Mouse (Mus musculus): ENCODE results near the gene Ptk7. TPM values are rescaled to one million over a fixed set of nuclear protein-coding genes. Genes with fewer than 3 reads are reported as not detected.

The Ptk7 gene
- polyA plus RNA-seq, 1 experiment from 2014 or later = 80.9 TPM

DNA sequence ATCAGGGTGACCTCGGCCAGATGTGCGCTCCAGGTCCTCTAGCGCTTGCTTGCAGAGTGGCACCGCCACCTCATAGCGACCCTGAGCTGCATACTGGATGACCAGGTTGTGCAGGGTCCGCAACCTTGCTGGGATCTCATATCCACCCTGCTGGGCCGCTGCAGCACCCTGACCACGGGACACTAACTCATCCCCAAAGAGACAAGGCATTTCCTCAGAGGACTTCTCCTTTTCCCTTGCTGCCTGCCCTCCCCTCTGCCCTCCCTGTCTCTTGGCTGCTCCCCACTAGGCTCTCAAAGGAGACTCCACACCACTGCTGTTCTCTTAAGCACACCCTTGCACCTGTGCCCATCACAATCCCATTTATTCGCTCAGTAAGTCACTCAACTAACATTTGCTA, 10.6 kb upstream of the Ptk7 start:
- H3K9me3 ChIP-seq (replicated peaks) = no peaks in the 10 kb centered on the region
- ATAC-seq (ENCODE audit: low FRiP score) = no peak
- no peaks in the 10 kb centered on the region for H3K27me3 ChIP-seq
- peaks cover 16% of the 10 kb centered on the region for H3K4me1 ChIP-seq
- no peak overlapping the region for H3K4me2 ChIP-seq (replicated peaks)
- no peak overlapping the region for H3K4me3 ChIP-seq
- no peak overlapping the region for H3K27ac ChIP-seq
- H3K9ac ChIP-seq = no peak overlapping the region
- WGBS = 82% methylated on average over 9 of the region's 9 CpGs
- H3K36me3 ChIP-seq = peaks cover 53% of the 10 kb centered on the region

- no peak overlapping the region for H3K27ac ChIP-seq
- no peaks in the 10 kb centered on the region for H3K9me3 ChIP-seq (replicated peaks)
- H3K4me3 ChIP-seq = no peak overlapping the region
- ATAC-seq (ENCODE audit: low FRiP score) = peak; percentile 44
- H3K9ac ChIP-seq = 0 out of 2 replicates have a peak overlapping the region, but pooled peaks have one; percentile 35
- no peaks in the 10 kb centered on the region for H3K27me3 ChIP-seq
- 23% methylated on average over 15 of the region's 15 CpGs for WGBS
- H3K4me2 ChIP-seq (replicated peaks) = peak overlapping the region; percentile 34; the same call in 1 of the 2 replicates
- peaks cover 61% of the 10 kb centered on the region for H3K36me3 ChIP-seq
- peaks cover 8% of the 10 kb centered on the region for H3K4me1 ChIP-seq
These were observed 7.7 kb upstream of the Ptk7 start for GRCm38 (mm10) chr17:46636831-46637523.

- Histone ChIP-seq H3K36me3 (peaks cover 29% of the 10 kb centered on the region), H3K9ac (peak overlapping the region; percentile 95; the same call in 1 of the 2 replicates), H3K9me3 (replicated peaks) (no peaks in the 10 kb centered on the region), H3K4me3 (peak overlapping the region; percentile 94), H3K27me3 (no peaks in the 10 kb centered on the region), H3K27ac (peak overlapping the region; percentile 96), H3K4me1 (peaks cover 46% of the 10 kb centered on the region), H3K4me2 (replicated peaks) (peak overlapping the region; percentile 84)
- ATAC-seq (ENCODE audit: low FRiP score) = peak; percentile 58
- 3% methylated on average over 12 of the region's 12 CpGs for WGBS
These were observed 559 bp upstream of the Ptk7 start for GRCm38 (mm10) chr17:46629685-46630441.

DNA sequence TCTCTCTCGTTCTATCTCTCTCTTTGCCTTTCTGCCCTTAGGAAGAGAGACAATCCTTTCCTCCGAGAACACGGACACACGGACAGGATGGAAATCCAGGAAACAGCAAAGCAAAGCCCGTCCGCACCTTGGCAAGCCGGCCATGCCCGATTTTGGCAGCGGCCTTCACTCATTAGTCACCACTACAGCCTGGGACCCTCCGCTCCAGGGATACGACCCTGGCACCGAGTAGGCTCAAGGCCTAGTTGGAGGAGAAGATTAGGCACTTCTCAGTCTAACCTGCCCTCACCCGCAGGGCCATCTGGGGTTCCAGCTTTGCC, 873 bp downstream of the Ptk7 start:
- Histone ChIP-seq H3K27ac (peak overlapping the region; percentile 96), H3K9me3 (replicated peaks) (no peaks in the 10 kb centered on the region), H3K36me3 (peaks cover 24% of the 10 kb centered on the region), H3K4me1 (peaks cover 59% of the 10 kb centered on the region), H3K4me3 (peak overlapping the region; percentile 94), H3K9ac (peak overlapping the region; percentile 95), H3K4me2 (replicated peaks) (peak overlapping the region; percentile 84), H3K27me3 (no peaks in the 10 kb centered on the region)
- ATAC-seq (ENCODE audit: low FRiP score) = peak; percentile 9; the same call in 1 of the 2 replicates
- under 1% methylated on average over 13 of the region's 13 CpGs for WGBS

DNA sequence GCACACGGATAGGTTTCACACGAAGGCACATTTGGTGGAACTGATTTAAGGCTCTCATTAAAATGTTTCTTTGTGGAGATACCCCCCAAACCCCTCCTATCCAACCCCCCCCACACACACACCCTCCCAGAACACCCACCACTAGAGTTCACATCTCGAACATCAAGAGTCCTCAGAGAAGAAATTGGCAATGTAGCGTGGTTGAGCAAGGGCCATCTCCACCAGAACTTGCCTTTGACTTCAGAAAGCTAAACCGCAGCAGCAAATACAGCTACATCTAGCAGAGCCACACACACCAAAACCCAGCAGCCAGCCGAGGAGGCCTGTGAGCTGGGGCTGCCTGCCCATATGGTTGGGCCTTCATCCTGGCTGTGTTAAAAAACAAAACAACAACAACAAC, 1.9 kb downstream of the Ptk7 start:
- Histone ChIP-seq H3K4me3 (peak overlapping the region; percentile 94), H3K27me3 (no peaks in the 10 kb centered on the region), H3K9me3 (replicated peaks) (no peaks in the 10 kb centered on the region), H3K4me1 (peaks cover 70% of the 10 kb centered on the region), H3K27ac (no peak overlapping the region), H3K36me3 (peaks cover 14% of the 10 kb centered on the region), H3K9ac (peak overlapping the region; percentile 95), H3K4me2 (replicated peaks) (peak overlapping the region; percentile 84)
- no peak for ATAC-seq (ENCODE audit: low FRiP score)
- WGBS = 57% methylated on average over 6 of the region's 6 CpGs

- 60% methylated on average over 12 of the region's 12 CpGs for WGBS
- Histone ChIP-seq H3K4me3 (no peak overlapping the region), H3K9me3 (replicated peaks) (no peaks in the 10 kb centered on the region), H3K4me1 (peaks cover 78% of the 10 kb centered on the region), H3K27me3 (no peaks in the 10 kb centered on the region), H3K27ac (peak overlapping the region; percentile 23; the same call in 1 of the 2 replicates), H3K4me2 (replicated peaks) (0 out of 2 replicates have a peak overlapping the region, but pooled peaks have one; percentile 15), H3K9ac (peak overlapping the region; percentile 28; the same call in 1 of the 2 replicates), H3K36me3 (no peaks in the 10 kb centered on the region)
- no peak for ATAC-seq (ENCODE audit: low FRiP score)
These were observed 4.7 kb downstream of the Ptk7 start for GRCm38 (mm10) chr17:46624598-46624997.

- peak overlapping the region; percentile 40 for H3K27ac ChIP-seq
- 0 out of 2 replicates have a peak overlapping the region, but pooled peaks have one; percentile 15 for H3K4me2 ChIP-seq (replicated peaks)
- H3K4me3 ChIP-seq = no peak overlapping the region
- H3K36me3 ChIP-seq = no peaks in the 10 kb centered on the region
- no peak for ATAC-seq (ENCODE audit: low FRiP score)
- peak overlapping the region; percentile 28; the same call in 1 of the 2 replicates for H3K9ac ChIP-seq
- WGBS = 29% methylated on average over 10 of the region's 10 CpGs
- H3K9me3 ChIP-seq (replicated peaks) = no peaks in the 10 kb centered on the region
- no peaks in the 10 kb centered on the region for H3K27me3 ChIP-seq
- peaks cover 82% of the 10 kb centered on the region for H3K4me1 ChIP-seq
These were observed 5.3 kb downstream of the Ptk7 start for GRCm38 (mm10) chr17:46623819-46624557.

DNA sequence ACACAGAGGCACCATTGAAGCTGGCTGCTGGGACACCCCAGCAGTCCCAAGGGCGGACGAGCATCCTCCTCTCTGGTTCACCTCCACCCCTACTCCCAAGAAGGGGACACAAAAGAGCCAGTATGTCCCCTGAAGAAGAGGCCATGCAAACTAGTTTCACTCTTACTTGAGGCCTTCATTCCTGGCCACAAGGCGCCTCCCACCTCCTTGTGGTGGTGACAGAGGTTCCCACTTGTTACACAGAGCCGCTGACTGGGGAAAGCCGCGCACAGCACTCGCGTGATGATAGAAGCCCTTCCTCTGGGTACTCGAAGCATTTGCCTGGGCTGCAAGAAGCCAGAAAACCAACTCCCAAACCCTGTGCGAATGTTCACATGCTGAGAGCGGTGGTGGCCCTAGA, 7.0 kb downstream of the Ptk7 start:
- peaks cover 89% of the 10 kb centered on the region for H3K4me1 ChIP-seq
- no peak overlapping the region; the same call in 1 of the 2 replicates for H3K27ac ChIP-seq
- no peak overlapping the region for H3K9ac ChIP-seq
- no peak overlapping the region for H3K4me3 ChIP-seq
- no peak overlapping the region for H3K4me2 ChIP-seq (replicated peaks)
- H3K9me3 ChIP-seq (replicated peaks) = no peaks in the 10 kb centered on the region
- no peaks in the 10 kb centered on the region for H3K36me3 ChIP-seq
- H3K27me3 ChIP-seq = no peaks in the 10 kb centered on the region
- 82% methylated on average over 11 of the region's 11 CpGs for WGBS
- ATAC-seq (ENCODE audit: low FRiP score) = no peak

- WGBS = 66% methylated on average over 15 of the region's 15 CpGs
- Histone ChIP-seq H3K9me3 (replicated peaks) (no peaks in the 10 kb centered on the region), H3K9ac (no peak overlapping the region), H3K4me3 (no peak overlapping the region), H3K27ac (peak overlapping the region; percentile 60; the same call in 1 of the 2 replicates), H3K4me1 (peaks cover 87% of the 10 kb centered on the region), H3K4me2 (replicated peaks) (no peak overlapping the region), H3K36me3 (no peaks in the 10 kb centered on the region), H3K27me3 (no peaks in the 10 kb centered on the region)
- ATAC-seq (ENCODE audit: low FRiP score) = no peak
These were observed 8.0 kb downstream of the Ptk7 start for GRCm38 (mm10) chr17:46621324-46621723.

DNA sequence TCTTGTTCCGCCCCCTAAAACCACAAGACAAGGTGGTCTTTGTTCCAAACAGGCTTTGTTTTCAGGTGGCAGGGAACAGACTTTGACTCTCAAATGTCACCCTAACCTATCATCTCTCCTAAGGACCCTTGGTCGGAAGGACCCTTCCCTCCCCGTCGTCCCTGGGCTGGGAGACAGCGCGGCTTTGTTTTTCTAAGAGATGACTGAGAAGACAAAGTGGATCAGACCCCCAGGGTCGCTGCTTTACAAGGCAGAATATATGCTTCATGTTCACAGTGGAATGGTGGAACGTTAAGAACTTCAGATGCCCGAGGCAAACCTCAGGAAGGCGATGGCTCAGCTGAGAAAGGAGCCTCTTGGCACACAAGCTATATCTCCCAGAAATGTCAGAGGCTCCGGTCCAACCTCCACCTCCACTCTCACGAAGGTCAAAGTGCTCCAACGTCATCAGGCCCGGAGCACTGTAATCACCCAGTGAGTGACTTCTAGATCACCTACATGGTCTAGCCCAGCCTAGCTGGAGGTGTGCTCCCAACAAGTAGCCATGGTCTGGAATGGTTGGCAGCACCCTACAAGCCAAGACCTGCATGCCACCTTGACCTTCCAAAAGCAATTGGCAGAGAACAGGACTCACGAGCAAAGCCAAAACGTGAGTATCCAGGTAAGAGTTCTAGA, 9.5 kb downstream of the Ptk7 start:
- H3K9me3 ChIP-seq (replicated peaks) = no peaks in the 10 kb centered on the region
- 26% methylated on average over 16 of the region's 16 CpGs for WGBS
- no peaks in the 10 kb centered on the region for H3K27me3 ChIP-seq
- peaks cover 82% of the 10 kb centered on the region for H3K4me1 ChIP-seq
- no peaks in the 10 kb centered on the region for H3K36me3 ChIP-seq
- H3K9ac ChIP-seq = peak overlapping the region; percentile 55; the same call in 1 of the 2 replicates
- H3K4me2 ChIP-seq (replicated peaks) = peak overlapping the region; percentile 34
- no peak overlapping the region for H3K4me3 ChIP-seq
- ATAC-seq (ENCODE audit: low FRiP score) = no peak
- peak overlapping the region; percentile 87 for H3K27ac ChIP-seq

- H3K9me3 ChIP-seq (replicated peaks) = no peaks in the 10 kb centered on the region
- ATAC-seq (ENCODE audit: low FRiP score) = peak; percentile 18; the same call in 1 of the 2 replicates
- H3K27me3 ChIP-seq = no peaks in the 10 kb centered on the region
- peak overlapping the region; percentile 1; the same call in 1 of the 2 replicates for H3K4me3 ChIP-seq
- H3K4me2 ChIP-seq (replicated peaks) = peak overlapping the region; percentile 34
- peak overlapping the region; percentile 87 for H3K27ac ChIP-seq
- peak overlapping the region; percentile 55 for H3K9ac ChIP-seq
- 4% methylated on average over 27 of the region's 27 CpGs for WGBS
- peaks cover 75% of the 10 kb centered on the region for H3K4me1 ChIP-seq
- H3K36me3 ChIP-seq = no peaks in the 10 kb centered on the region
These were observed 10.3 kb downstream of the Ptk7 start for GRCm38 (mm10) chr17:46618769-46619682.
